Mouse (Mus musculus) ES-E14 (cell line): ENCODE results near the gene Lrriq4.

Experiments used
- HCFC1 ChIP-seq: IDR thresholded peaks from 2 replicates; pipeline ENCODE4 v1.6.1; 2012; ENCODE audit warnings: low read length, inconsistent platforms, borderline replicate concordance; ENCODE audit not compliant: insufficient read depth
- MAFK ChIP-seq: IDR thresholded peaks from 2 replicates; pipeline ENCODE4 v1.6.1; 2014; ENCODE audit warnings: mild to moderate bottlenecking, low read depth, low read length, inconsistent platforms; ENCODE audit not compliant: insufficient read depth
- ZC3H11A ChIP-seq: IDR thresholded peaks from 2 replicates; pipeline ENCODE4 v1.6.1; 2012; ENCODE audit warnings: low read depth, mild to moderate bottlenecking, inconsistent platforms, low read length, borderline replicate concordance

DNA sequence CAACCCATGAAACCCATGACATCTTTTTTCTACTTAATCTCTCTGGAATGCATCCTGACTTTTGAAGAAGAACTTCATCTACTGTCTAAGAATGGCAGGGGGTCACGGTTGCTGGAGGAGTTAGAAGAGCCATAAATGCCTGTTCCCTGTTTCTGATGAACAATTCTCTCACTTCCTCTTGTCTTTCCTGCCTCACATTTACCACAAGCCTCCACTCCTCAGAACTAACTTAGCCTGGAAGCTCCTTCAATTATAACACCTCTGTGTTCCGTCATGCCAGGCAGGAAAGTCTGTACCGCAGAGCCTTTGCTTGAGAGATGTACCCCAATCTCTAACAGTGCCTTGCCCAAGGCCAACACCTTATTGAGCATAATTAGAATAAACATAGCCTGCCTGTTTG, 74.3 kb downstream of the Lrriq4 start:
- TF ChIP-seq ZC3H11A (no peak), HCFC1 (no peak), MAFK (no peak)
